Mouse (Mus musculus) kidney, embryonic 16.5 days (tissue): Measurements from ENCODE around the gene Sypl. TPM values are rescaled to one million over a fixed set of nuclear protein-coding genes. Genes with fewer than 3 reads are reported as not detected.
"Not testable (repeated sequence)": the region's sequence is repeated elsewhere in the genome, so short reads cannot be mapped to it uniquely, and the experiment has no call there.

Experiments
- ATAC-seq: fragments of 200-750 bp; cut with Nextera tagmentation; 2 replicates; pipeline ENCODE4 v1.8.0; 2017; ENCODE audit warnings: moderate TSS enrichment; ENCODE audit not compliant: low FRiP score, low TSS enrichment
- H3K27ac ChIP-seq: fragments of 300-500 bp; sonication (generic); 2 replicates; pipeline ENCODE4 v1.5.1; 2014; ENCODE audit warnings: low read length
- H3K27me3 ChIP-seq: fragments of 300-500 bp; sonication (generic); 2 replicates; pipeline ENCODE4 v1.6.1; 2014; ENCODE audit warnings: low read length, control low read depth, mixed read lengths; ENCODE audit not compliant: insufficient read depth
- H3K36me3 ChIP-seq: fragments of 300-500 bp; sonication (generic); 2 replicates; pipeline ENCODE4 v1.6.1; 2014; ENCODE audit warnings: low read length, control low read depth, mixed read lengths; ENCODE audit not compliant: insufficient read depth
- H3K4me1 ChIP-seq: fragments of 300-500 bp; sonication (generic); 2 replicates; pipeline ENCODE4 v1.6.1; 2014; ENCODE audit warnings: low read length, control low read depth, mixed read lengths; ENCODE audit not compliant: insufficient read depth
- H3K4me2 ChIP-seq: fragments of 300-500 bp; sonication (generic); replicated peaks from 2 replicates; pipeline ENCODE4 v1.6.1; 2014; ENCODE audit warnings: low read depth, low read length
- H3K4me3 ChIP-seq: fragments of 300-500 bp; sonication (generic); 2 replicates; pipeline ENCODE4 v1.5.1; 2014; ENCODE audit warnings: mild to moderate bottlenecking, low read length
- H3K9ac ChIP-seq: fragments of 300-500 bp; sonication (generic); replicated peaks from 2 replicates; pipeline ENCODE4 v1.6.1; 2014; ENCODE audit warnings: low read length
- H3K9me3 ChIP-seq: fragments of 300-500 bp; sonication (generic); 2 replicates; pipeline ENCODE4 v1.6.1; 2016; ENCODE audit warnings: low read length, control low read depth
- WGBS: fragments of 180-500 bp; shearing (Covaris S2); extraction: QIAGEN DNeasy Blood & Tissue Kit; methylation state at CpG from one replicate; pipeline ENCODE4 v1.1.7; 2014; 5-methylcytosine and 5-hydroxymethylcytosine counted together
- polyA plus RNA-seq: library from polyadenylated mRNA; unstranded; fragments of >200 nt; fragmentation: Nextera tagmentation; extraction: Ambion mirVana; gene quantifications from 2 replicates; pipeline ENCODE4 v1.2.1, GENCODE M21; 2015

The Sypl gene
- polyA plus RNA-seq, 1 experiment from 2014 or later: 145 TPM

DNA sequence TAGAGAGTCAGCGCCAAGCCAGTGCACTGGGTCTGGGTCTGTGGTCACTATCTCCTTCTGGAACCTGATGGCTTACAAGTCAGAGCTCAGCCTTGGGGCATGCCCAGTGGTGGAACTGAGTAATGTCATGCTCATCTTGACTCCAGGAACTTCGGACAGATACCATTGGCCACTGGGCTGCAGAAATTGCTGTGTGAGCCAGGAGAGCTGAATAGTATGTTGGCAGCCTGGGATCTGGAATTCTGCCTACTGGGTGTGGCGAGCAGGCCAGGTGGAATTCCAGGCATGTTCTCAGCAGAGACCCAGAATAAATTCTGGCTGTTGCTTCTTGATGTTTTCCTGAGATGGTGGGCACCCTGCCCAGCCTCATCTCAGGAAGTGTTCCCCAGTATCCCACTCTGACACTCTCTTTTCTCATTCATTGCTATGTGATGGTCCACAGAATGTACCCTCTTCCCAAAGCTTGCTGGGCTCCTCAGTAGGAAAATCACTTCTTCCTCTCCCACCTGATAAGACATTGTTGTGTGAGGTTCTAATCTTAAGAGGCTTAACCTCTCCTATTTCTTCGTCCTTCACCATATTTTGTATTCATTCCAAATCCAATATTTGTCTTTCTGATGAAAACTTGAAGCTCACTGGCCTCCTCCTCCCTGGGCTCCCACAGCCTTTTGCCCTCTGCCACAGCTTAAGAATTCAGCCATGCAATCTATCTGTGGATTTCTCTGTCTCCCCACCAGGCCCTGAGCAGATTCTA is 41.6 kb downstream of the Sypl start:
- Histone ChIP-seq H3K4me3 (no peak overlapping the region), H3K4me2 (no peak overlapping the region), H3K27ac (no peak overlapping the region), H3K27me3 (no peaks in the 10 kb centered on the region), H3K4me1 (no peaks in the 10 kb centered on the region), H3K9me3 (no peaks in the 10 kb centered on the region), H3K9ac (no peak overlapping the region), H3K36me3 (no peaks in the 10 kb centered on the region)
- ATAC-seq: no peak
- 74% methylated on average over 4 of the region's 4 CpGs for WGBS

DNA sequence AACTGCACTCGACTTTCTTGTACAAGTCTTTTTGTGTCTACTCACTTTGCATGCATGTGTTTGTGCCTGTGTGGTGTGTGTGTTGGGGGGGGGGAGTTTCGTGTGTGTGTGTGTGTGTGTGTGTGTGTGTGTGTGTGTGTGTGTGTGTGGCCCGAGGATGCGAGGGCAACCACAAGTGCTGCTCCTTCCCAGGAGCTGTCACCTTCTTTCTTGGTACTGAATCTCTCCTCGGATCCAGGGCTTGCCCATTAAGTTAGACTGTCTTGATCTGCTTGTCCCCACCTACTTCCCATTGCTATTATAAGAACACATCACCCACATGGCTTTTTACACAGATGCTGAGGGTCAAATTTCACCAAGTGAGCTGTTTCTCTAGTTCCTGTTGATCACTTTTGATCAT is 45.1 kb downstream of the Sypl start:
- ATAC-seq: no peak
- no peaks in the 10 kb centered on the region for H3K36me3 ChIP-seq
- no peaks in the 10 kb centered on the region for H3K4me1 ChIP-seq
- H3K9ac ChIP-seq: no peak overlapping the region
- no peak overlapping the region for H3K4me3 ChIP-seq
- H3K27me3 ChIP-seq: no peaks in the 10 kb centered on the region
- H3K9me3 ChIP-seq: no peaks in the 10 kb centered on the region
- WGBS: 48% methylated on average over 5 of the region's 5 CpGs
- no peak overlapping the region for H3K4me2 ChIP-seq
- H3K27ac ChIP-seq: no peak overlapping the region

DNA sequence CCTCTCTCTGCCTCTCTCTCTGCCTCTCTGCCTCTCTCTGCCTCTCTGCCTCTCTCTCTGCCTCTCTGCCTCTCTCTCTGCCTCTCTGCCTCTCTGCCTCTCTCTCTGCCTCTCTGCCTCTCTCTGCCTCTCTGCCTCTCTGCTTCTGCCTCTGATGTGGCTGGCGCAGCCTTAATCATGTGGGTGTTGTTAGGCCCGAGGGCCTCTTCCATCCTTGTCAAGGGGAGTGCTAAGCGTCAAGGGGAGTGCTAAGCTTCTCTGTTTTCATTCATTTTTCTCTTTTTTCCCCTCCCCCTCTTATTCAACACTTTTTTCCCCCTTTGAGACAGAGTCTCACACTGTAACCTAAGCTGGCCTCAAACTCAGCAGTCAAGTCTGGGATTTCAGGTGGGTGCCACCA is 46.1 kb downstream of the Sypl start:
- not testable (repeated sequence) for H3K36me3 ChIP-seq, H3K9ac ChIP-seq, H3K27ac ChIP-seq, H3K9me3 ChIP-seq, H3K4me1 ChIP-seq, H3K27me3 ChIP-seq, H3K4me3 ChIP-seq, H3K4me2 ChIP-seq
- ATAC-seq: peak; percentile 59; the same call in 1 of the 2 replicates
- 16% methylated on average over 3 of the region's 3 CpGs for WGBS

DNA sequence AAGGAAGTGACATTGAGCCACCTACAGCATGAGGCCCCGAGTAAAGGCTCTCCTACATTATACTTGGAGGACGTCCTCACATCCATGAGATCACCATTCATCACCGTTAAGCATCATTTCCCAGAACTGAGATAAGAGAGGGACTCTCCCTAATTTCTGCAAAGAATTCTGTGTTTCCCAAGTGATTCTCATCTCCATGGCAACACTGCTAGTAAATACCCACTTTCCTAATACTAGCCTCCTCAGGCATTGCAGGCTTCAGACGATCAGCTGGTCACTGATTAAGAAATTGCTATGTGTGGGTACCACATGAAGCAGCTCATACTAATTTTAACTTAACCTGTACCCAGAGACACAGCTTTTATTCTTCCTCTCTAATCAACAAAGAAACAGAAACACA is 46.7 kb downstream of the Sypl start:
- H3K4me2 ChIP-seq: no peak overlapping the region
- ATAC-seq: no peak
- H3K36me3 ChIP-seq: no peaks in the 10 kb centered on the region
- H3K9me3 ChIP-seq: no peaks in the 10 kb centered on the region
- H3K27ac ChIP-seq: no peak overlapping the region
- no peak overlapping the region for H3K9ac ChIP-seq
- no peaks in the 10 kb centered on the region for H3K4me1 ChIP-seq
- no peaks in the 10 kb centered on the region for H3K27me3 ChIP-seq
- H3K4me3 ChIP-seq: no peak overlapping the region
- WGBS: 58% methylated on average over 4 of the region's 4 CpGs

DNA sequence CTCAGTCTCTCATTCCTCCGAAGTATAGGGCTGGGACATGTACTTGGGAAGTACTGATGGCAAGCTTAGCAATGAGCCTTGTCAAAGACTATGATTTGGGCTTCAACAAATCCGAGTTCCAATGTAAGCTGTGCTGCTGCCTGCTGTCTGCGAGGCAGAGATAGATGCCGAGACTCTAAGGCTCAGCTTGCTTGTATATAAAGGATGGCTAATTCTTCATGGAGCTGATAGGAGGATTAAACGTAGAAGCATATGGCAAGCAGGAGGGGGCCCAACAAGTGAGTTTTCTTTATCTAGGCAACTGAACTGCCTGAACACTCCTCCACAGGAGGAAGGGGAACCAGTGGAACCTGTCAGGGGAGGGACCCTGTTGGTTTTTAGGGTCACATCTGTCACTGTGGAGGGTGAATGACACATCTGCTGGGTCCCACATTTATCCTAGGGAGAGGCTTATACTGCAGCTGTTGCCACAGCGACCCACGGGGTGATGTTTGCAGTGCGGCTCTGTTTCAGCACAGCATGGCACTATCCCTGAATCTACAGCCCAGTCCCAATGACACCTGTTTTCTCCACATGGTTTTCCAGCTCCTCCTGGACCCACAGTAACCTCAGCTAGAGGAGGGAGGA is 49.8 kb downstream of the Sypl start:
- H3K36me3 ChIP-seq: no peaks in the 10 kb centered on the region
- WGBS: 74% methylated on average over 8 of the region's 8 CpGs
- no peak for ATAC-seq
- no peak overlapping the region for H3K4me3 ChIP-seq
- H3K4me1 ChIP-seq: no peaks in the 10 kb centered on the region
- no peaks in the 10 kb centered on the region for H3K27me3 ChIP-seq
- H3K9ac ChIP-seq: no peak overlapping the region
- no peaks in the 10 kb centered on the region for H3K9me3 ChIP-seq
- H3K4me2 ChIP-seq: no peak overlapping the region
- H3K27ac ChIP-seq: no peak overlapping the region

DNA sequence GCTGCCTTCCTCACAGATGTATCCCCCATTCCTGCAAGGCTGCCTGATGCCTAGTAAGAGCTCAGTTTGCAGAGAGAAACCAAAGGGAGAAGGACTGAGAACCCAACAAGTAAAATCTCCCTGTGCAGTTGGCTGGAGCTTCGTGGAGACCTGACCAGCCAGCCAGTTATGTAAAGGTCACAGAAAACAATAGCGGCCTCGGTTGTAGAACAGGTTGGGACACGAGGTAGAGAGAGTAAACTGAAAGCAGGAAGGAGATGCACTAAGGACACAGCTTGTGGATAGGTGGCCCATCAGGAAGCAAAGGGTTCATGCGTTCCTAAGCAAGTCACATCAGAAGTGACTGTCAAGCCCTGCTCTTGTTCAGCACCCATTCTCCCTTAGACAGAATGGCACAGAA is 52.2 kb downstream of the Sypl start:
- Histone ChIP-seq H3K27me3 (no peaks in the 10 kb centered on the region), H3K36me3 (no peaks in the 10 kb centered on the region), H3K4me1 (no peaks in the 10 kb centered on the region), H3K9ac (no peak overlapping the region), H3K27ac (no peak overlapping the region), H3K4me2 (no peak overlapping the region), H3K9me3 (no peaks in the 10 kb centered on the region), H3K4me3 (no peak overlapping the region)
- ATAC-seq: no peak
- 74% methylated on average over 5 of the region's 5 CpGs for WGBS

DNA sequence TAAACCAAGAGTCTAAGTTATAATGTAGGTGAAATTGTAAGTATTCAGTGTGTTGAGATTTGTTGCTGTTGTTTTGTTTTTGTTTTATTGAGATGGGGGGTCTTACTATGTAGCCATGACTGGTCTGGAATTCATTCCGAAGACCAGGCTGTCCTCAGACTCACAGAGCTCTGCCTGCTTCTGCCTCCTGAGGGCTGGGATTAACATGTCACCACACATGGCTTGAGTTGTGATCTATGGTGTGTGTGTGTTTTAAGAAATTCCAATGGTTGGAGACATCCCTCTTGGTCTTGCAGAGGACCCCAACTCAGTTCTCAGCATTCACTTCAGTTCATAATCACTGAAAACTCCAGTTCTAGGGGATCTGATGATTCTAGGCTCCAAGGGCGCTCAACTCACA is 53.5 kb downstream of the Sypl start:
- H3K9ac ChIP-seq: no peak overlapping the region
- no peaks in the 10 kb centered on the region for H3K9me3 ChIP-seq
- H3K27ac ChIP-seq: no peak overlapping the region
- H3K4me2 ChIP-seq: no peak overlapping the region
- no peaks in the 10 kb centered on the region for H3K27me3 ChIP-seq
- WGBS: 92% methylated on average over 2 of the region's 2 CpGs
- no peaks in the 10 kb centered on the region for H3K4me1 ChIP-seq
- ATAC-seq: no peak
- no peak overlapping the region for H3K4me3 ChIP-seq
- no peaks in the 10 kb centered on the region for H3K36me3 ChIP-seq

DNA sequence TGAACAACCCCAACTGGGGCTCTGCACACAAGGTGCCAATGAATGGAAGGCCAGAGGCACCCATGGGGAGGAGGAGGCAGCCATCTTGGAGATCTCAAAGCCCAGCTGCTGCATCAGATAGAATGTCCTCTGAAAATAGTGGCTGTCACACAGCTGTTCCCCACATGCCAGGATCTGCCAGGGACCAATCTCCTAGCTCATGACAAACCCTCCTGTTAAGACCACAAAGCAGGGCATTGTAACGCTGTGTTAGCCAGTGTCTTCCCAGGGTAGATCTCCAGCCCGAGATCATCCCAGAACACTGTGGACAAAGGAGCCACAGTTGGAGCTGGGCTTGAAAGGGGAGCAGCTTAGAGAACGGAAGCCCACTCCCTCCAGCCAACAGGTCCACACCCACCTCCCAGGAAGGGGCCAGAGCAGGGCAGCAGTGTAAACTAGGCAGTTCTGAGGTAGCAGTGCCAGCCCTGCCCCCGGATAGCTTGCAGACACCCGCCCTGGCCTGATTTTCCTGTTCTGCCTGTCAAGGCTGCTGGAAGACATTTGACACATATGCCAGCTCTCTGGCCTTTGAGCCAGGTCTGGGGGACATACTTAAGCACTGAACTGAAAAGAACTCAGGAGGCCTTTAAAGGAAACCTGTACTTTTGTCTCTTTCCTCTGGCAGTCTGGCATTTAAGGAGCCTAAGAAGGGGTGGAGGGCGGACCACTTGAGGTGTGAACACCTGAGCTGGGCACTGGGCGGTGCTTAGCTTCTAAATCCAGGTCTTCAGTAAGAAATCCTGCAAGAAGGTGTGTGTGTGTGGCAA is 54.8 kb downstream of the Sypl start:
- no peak overlapping the region for H3K4me2 ChIP-seq

DNA sequence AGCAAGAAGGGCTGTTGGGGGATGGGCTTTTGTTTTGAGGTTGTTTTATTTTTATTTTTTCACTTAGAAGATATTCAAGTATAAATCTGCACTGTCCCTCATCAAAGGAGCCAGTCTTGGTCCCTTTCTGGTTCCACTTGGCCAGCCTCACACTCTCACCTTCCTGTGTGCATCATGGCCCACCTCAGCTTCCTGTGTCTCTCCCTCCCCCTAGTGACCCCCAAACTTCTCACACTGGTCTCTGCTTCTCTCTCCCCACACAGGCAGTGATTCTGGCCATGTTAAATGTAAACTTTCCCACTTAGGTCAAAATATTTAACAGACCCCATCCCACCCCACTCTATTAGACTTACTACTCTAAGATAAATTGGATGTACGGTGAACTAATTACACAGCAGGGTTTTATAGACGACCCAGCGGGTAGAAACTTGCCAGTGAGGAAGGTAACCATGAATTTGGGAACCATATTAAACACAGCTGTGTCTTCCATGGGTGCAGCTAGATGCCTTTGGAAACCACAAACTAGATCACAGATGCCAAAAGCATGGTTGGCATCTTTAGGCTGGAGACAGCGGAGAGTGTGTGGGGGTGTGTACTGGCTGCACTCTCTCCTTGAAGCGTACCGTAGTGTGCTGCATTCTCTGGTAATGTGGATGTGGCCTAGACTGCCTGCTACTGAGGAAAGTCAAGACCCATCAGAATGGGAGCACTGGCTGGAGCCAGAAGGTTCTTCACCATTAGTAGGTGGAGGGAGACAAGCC is 55.7 kb downstream of the Sypl start:
- H3K36me3 ChIP-seq: no peaks in the 10 kb centered on the region
- H3K27me3 ChIP-seq: no peaks in the 10 kb centered on the region
- no peaks in the 10 kb centered on the region for H3K4me1 ChIP-seq
- H3K9ac ChIP-seq: no peak overlapping the region
- 89% methylated on average over 6 of the region's 6 CpGs for WGBS
- H3K9me3 ChIP-seq: no peaks in the 10 kb centered on the region
- H3K4me2 ChIP-seq: no peak overlapping the region
- H3K27ac ChIP-seq: 0 out of 2 replicates have a peak overlapping the region, but pooled peaks have one; percentile 55
- ATAC-seq: no peak
- H3K4me3 ChIP-seq: no peak overlapping the region

More for the DNA sequence above, 54.8 kb downstream of the Sypl start:
- no peaks in the 10 kb centered on the region for H3K27me3 ChIP-seq
- H3K4me1 ChIP-seq: no peaks in the 10 kb centered on the region
- H3K4me3 ChIP-seq: no peak overlapping the region
- H3K9me3 ChIP-seq: no peaks in the 10 kb centered on the region
- ATAC-seq: peak; percentile 88
- WGBS: 52% methylated on average over 7 of the region's 7 CpGs
- H3K9ac ChIP-seq: no peak overlapping the region; the same call in 1 of the 2 replicates
- H3K27ac ChIP-seq: peak overlapping the region; percentile 55
- H3K36me3 ChIP-seq: no peaks in the 10 kb centered on the region
